Mouse (Mus musculus) frontal cortex, postnatal 25 days (tissue): Measurements from ENCODE around the gene Gm6657.
A peak's percentile ranks its signal among the peaks of the same experiment; 100 is the strongest.

Source experiments
- DNase-seq, 2 experiments: peaks; one replicate each; pipeline ENCODE4 v3.0.0; 2022; ENCODE audit warnings: low spot score in 2 of 2

Gm6657 gene

GRCm38 (mm10) chr12:78193942-78194341 lies at the start of gene Gm6657:
Gm6657 (plus strand) TSS chr12:78194242.
- DNase-seq, result no peak

- no peak for DNase-seq
These were observed 40.6 kb upstream of the Gm6657 start for GRCm38 (mm10) chr12:78153308-78154002.

- DNase-seq, result no peak
These were observed 23.9 kb upstream of the Gm6657 start for GRCm38 (mm10) chr12:78170178-78170577.

GRCm38 (mm10) chr12:78173945-78174344 lies 20.1 kb upstream of the Gm6657 start:
- no peak for DNase-seq

- DNase-seq, result no peak
These were observed 19.4 kb upstream of the Gm6657 start for GRCm38 (mm10) chr12:78174671-78175070.

- no peak for DNase-seq
These were observed 12.6 kb upstream of the Gm6657 start for GRCm38 (mm10) chr12:78181452-78181851.

GRCm38 (mm10) chr12:78195368-78195767 lies 1.3 kb downstream of the Gm6657 start:
- DNase-seq, result no peak

- DNase-seq, result no peak
These were observed 9.6 kb downstream of the Gm6657 start for GRCm38 (mm10) chr12:78203646-78204045.

GRCm38 (mm10) chr12:78205915-78206570 lies 12.0 kb downstream of the Gm6657 start:
- DNase-seq, result peak in 1 of 2 experiments; percentile 18

GRCm38 (mm10) chr12:78206571-78206960 lies 12.5 kb downstream of the Gm6657 start:
- DNase-seq, result no peak

- no peak for DNase-seq
These were observed 15.8 kb downstream of the Gm6657 start for GRCm38 (mm10) chr12:78209856-78210255.

GRCm38 (mm10) chr12:78215490-78215889 lies 21.4 kb downstream of the Gm6657 start:
- DNase-seq, result no peak

GRCm38 (mm10) chr12:78219191-78219825 lies 25.3 kb downstream of the Gm6657 start:
- no peak for DNase-seq

- peak; percentile 81 to 84 for DNase-seq
These were observed 31.9 kb downstream of the Gm6657 start, which contains the start of gene Gphn for GRCm38 (mm10) chr12:78225707-78226518. Gphn (plus strand) TSS chr12:78226379.

- peak; percentile 59 to 73 for DNase-seq
These were observed 32.5 kb downstream of the Gm6657 start for GRCm38 (mm10) chr12:78226519-78226875.

- peak; percentile 17 to 19 for DNase-seq
These were observed 33.2 kb downstream of the Gm6657 start for GRCm38 (mm10) chr12:78227021-78227932.

- no peak for DNase-seq
These were observed 34.1 kb downstream of the Gm6657 start for GRCm38 (mm10) chr12:78228139-78228538.

- no peak for DNase-seq
These were observed 38.5 kb downstream of the Gm6657 start for GRCm38 (mm10) chr12:78232560-78232959.

- no peak for DNase-seq
These were observed 54.3 kb downstream of the Gm6657 start for GRCm38 (mm10) chr12:78248366-78248765.

GRCm38 (mm10) chr12:78249151-78249550 lies 55.1 kb downstream of the Gm6657 start:
- DNase-seq, result no peak
